Mouse (Mus musculus) ES-Bruce4 (cell line): Measurements from ENCODE around the gene Arnt2.

Source experiments
- CTCF ChIP-seq: IDR thresholded peaks from one replicate; pipeline ENCODE4 v1.8.1; 2011; ENCODE audit warnings: low read depth, low read length
- POLR2A ChIP-seq: IDR thresholded peaks from one replicate; pipeline ENCODE4 v1.8.1; 2011; ENCODE audit warnings: low read length; ENCODE audit not compliant: insufficient read depth

GRCm38 (mm10) chr7:84361086-84361684 lies 48.8 kb downstream of the Arnt2 start:
- TF ChIP-seq CTCF (no peak), POLR2A (no peak)
